Mouse (Mus musculus) lung, adult 2 months (tissue): Measurements from ENCODE around the gene Gxylt2.

Experiments used
- CTCF ChIP-seq: fragments of 200-500 bp; IDR thresholded peaks from 2 replicates; pipeline ENCODE4 v1.5.1; 2011; ENCODE audit warnings: mild to moderate bottlenecking, low read length, control low read depth; ENCODE audit not compliant: insufficient read depth
- POLR2A ChIP-seq: fragments of 200-500 bp; IDR thresholded peaks from 2 replicates; pipeline ENCODE4 v1.6.1; 2011; ENCODE audit warnings: low read depth, mild to moderate bottlenecking, control low read depth, low read length, borderline replicate concordance; ENCODE audit errors: extremely low read depth

DNA sequence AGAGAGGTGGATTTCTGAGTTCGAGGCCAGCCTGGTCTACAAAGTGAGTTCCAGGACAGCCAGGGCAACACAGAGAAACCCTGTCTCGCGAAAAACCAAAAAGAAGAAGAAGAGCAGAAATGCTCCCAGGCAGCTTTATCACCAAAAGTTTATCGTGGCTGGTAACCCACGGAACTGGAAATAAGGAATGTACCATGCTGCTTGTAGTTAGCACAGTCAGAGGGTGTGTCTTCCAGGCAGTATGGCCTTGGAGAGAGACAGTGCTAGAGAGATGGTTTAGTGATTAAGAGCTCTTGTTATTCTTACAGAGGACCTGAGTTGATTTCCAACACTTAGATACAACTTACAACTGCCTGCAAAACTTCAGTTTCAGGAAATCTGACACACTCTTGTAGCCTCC lies 146.5 kb downstream of the Gxylt2 start:
- TF ChIP-seq CTCF (no peak), POLR2A (no peak)
